Mouse (Mus musculus) myocyte (in vitro differentiated cells): Measurements from ENCODE around the gene Tmem19. TPM values are rescaled to one million over a fixed set of nuclear protein-coding genes. Genes with fewer than 3 reads are reported as not detected.

ENCODE experiments used
- H3K27me3 ChIP-seq: one replicate; pipeline ENCODE4 v1.6.1; 2011; ENCODE audit not compliant: control insufficient read depth, insufficient read depth, insufficient read length
- H3K36me3 ChIP-seq: one replicate; pipeline ENCODE4 v1.6.1; 2011; ENCODE audit not compliant: control insufficient read depth, insufficient read depth
- H3K4me2 ChIP-seq: one replicate; pipeline ENCODE4 v1.6.1; 2011; ENCODE audit warnings: low read depth, control low read depth
- H3K4me3 ChIP-seq: one replicate; pipeline ENCODE4 v1.5.1; 2011; ENCODE audit warnings: mild to moderate bottlenecking, control low read depth, moderate library complexity
- H3K79me2 ChIP-seq: one replicate; pipeline ENCODE4 v1.6.1; 2011; ENCODE audit not compliant: control insufficient read depth, insufficient read depth
- H3ac ChIP-seq: one replicate; pipeline ENCODE4 v1.6.1; 2011; ENCODE audit not compliant: control insufficient read depth, insufficient read length
- CEBPB ChIP-seq: IDR thresholded peaks from 2 replicates; pipeline ENCODE4 v1.6.1; 2011; ENCODE audit warnings: mild to moderate bottlenecking, moderate library complexity; ENCODE audit not compliant: poor library complexity, insufficient read depth, severe bottlenecking
- E2F4 ChIP-seq: IDR thresholded peaks from one replicate; pipeline ENCODE4 v1.6.1; 2011; ENCODE audit warnings: mild to moderate bottlenecking, control low read depth, moderate library complexity; ENCODE audit not compliant: insufficient read depth
- MAX ChIP-seq: IDR thresholded peaks from one replicate; pipeline ENCODE4 v1.6.1; 2011; ENCODE audit warnings: low read depth, mild to moderate bottlenecking, control low read depth
- MYOD1 ChIP-seq, 3 experiments: IDR thresholded peaks; one replicate each; pipeline ENCODE4 v1.6.1; 2011; ENCODE audit warnings: control low read depth in 2 of 3, low read depth in 2 of 3, mild to moderate bottlenecking in 2 of 3, moderate library complexity in 1 of 3; ENCODE audit not compliant: insufficient read length in 2 of 3, control insufficient read depth in 1 of 3
- MYOG ChIP-seq, 3 experiments: IDR thresholded peaks; one replicate each; pipeline ENCODE4 v1.6.1; 2011; ENCODE audit warnings: control low read depth in 2 of 3, low read depth in 2 of 3, mild to moderate bottlenecking in 2 of 3; ENCODE audit not compliant: insufficient read length in 2 of 3, control insufficient read depth in 1 of 3, insufficient read depth in 1 of 3
- POLR2A ChIP-seq: IDR thresholded peaks from one replicate; pipeline ENCODE4 v1.6.1; 2011; ENCODE audit warnings: low read depth, mild to moderate bottlenecking, control low read depth, moderate library complexity; ENCODE audit not compliant: insufficient read length
- POLR2AphosphoS2 ChIP-seq: IDR thresholded peaks from one replicate; pipeline ENCODE4 v1.6.1; 2011; ENCODE audit warnings: low read depth, control low read depth; ENCODE audit not compliant: insufficient read length
- REST ChIP-seq: IDR thresholded peaks from one replicate; pipeline ENCODE4 v1.6.1; 2011; ENCODE audit warnings: mild to moderate bottlenecking, control low read depth, moderate library complexity; ENCODE audit not compliant: insufficient read depth, insufficient read length
- SRF ChIP-seq: IDR thresholded peaks from one replicate; pipeline ENCODE4 v1.6.1; 2011; ENCODE audit warnings: low read depth; ENCODE audit not compliant: control insufficient read depth, insufficient read length
- TCF12 ChIP-seq: IDR thresholded peaks from one replicate; pipeline ENCODE4 v1.6.1; 2011; ENCODE audit warnings: mild to moderate bottlenecking, control low read depth; ENCODE audit not compliant: poor library complexity, insufficient read depth, severe bottlenecking
- TCF3 ChIP-seq: IDR thresholded peaks from one replicate; pipeline ENCODE4 v1.6.1; 2011; ENCODE audit warnings: low read depth, control low read depth; ENCODE audit not compliant: insufficient read length
- USF1 ChIP-seq: IDR thresholded peaks from one replicate; pipeline ENCODE4 v1.6.1; 2011; ENCODE audit warnings: low read depth, mild to moderate bottlenecking, control low read depth, moderate library complexity
- polyA plus RNA-seq: library from polyadenylated mRNA; unstranded; fragments of >200 nt; fragmentation: generic; extraction: Trizol; gene quantifications from one replicate; pipeline ENCODE4 v1.2.1, GENCODE M21; 2012; ENCODE audit warnings: missing spikeins

Tmem19 gene
- polyA plus RNA-seq, 1 experiment, result 18.0 TPM

DNA sequence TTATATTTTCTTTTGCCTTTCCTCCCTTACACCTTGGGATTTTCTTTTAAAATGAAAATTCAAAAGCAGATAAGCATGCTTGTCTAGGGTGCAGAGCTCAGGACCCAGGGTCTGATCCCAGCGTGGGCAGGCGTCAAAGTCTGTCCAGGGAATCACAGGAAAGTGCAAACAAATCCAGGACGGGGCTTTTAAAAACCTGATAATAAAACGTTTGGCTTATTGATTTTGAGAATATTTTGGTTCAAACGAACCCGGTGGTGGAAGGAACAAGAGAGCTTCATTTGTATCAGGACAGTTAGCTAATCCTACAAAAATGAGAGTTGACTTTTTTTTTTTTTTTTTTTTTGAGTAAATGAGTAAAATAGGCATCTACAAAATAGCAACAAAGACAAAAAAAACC is 14.2 kb downstream of the Tmem19 start:
- Histone ChIP-seq H3ac (no peak overlapping the region), H3K4me2 (no peak overlapping the region), H3K27me3 (no peaks in the 10 kb centered on the region), H3K79me2 (no peaks in the 10 kb centered on the region), H3K4me3 (no peak overlapping the region), H3K36me3 (peaks cover 4% of the 10 kb centered on the region)
- TF ChIP-seq MYOD1 (IDR thresholded peaks at IDR 0.05; ENCODE audit: control insufficient read depth in 1 of 3, insufficient read length in 2 of 3, low read depth in 2 of 3) (no peak), SRF (no peak), CEBPB (no peak), USF1 (no peak), POLR2A (no peak), MYOG (IDR thresholded peaks at IDR 0.05; ENCODE audit: control insufficient read depth in 1 of 3, insufficient read depth in 1 of 3, insufficient read length in 2 of 3, low read depth in 2 of 3) (no peak)

DNA sequence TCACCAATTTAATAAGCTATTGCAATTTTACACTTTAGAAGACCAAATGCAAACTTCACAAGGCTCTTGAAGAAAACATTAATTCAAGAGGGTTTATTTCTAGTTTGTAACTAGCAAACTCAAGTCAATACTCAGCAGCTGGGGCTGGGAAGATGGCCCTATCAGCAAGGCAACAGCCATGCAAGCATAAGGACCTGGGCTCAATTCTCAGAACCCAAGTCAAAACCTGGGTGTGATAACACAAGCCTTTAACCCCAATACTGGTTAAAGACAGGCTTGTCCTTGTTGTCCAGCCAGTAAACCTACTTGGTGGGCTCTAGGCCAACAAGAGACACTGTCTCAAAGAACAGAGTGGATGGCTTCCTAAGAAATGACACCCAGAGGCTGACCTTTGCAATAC is 15.9 kb downstream of the Tmem19 start:
- Histone ChIP-seq H3K36me3 (peaks cover 4% of the 10 kb centered on the region), H3K4me3 (no peak overlapping the region), H3K79me2 (no peaks in the 10 kb centered on the region), H3K27me3 (no peaks in the 10 kb centered on the region), H3K4me2 (no peak overlapping the region), H3ac (no peak overlapping the region)
- TF ChIP-seq E2F4, result no peak
- no peak for TF ChIP-seq CEBPB
- no peak for TF ChIP-seq TCF3
- no peak for TF ChIP-seq TCF12
- TF ChIP-seq SRF, result no peak
- no peak for TF ChIP-seq MYOG (IDR thresholded peaks at IDR 0.05; ENCODE audit: control insufficient read depth in 1 of 3, insufficient read depth in 1 of 3, insufficient read length in 2 of 3, low read depth in 2 of 3)

DNA sequence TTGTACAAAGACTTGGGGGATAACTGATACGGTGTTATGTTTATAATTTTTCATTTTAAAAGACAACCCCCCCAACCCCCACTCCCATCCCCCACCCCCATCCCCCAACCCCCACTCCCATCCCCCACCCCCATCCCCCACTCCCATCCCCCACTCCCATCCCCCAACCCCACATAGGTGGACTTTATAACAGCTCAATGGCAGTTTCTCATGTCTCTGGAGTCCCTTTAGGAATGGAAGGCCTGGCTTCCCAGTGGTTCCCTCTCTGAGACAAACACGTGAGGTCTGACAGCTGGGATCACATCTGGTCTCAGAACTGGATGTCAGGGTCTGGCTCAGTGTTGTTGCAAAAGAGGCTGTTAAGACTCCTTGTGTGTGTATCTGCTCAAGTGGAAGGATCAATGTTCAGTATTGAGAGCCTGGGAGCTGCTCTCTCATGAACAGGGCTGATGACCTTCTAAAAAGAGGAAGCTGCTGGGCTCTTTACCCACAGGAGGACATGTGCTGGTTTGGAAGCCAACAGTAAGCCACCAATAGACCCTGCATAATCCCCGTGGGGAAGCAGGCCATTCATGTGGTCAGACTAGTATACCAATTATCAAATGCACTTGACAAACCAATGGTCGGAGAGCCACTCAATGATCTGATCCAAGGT is 19.4 kb downstream of the Tmem19 start:
- H3K36me3 ChIP-seq, result peaks cover 8% of the 10 kb centered on the region
- no peak overlapping the region for H3K4me3 ChIP-seq
- H3K27me3 ChIP-seq, result no peaks in the 10 kb centered on the region
- no peaks in the 10 kb centered on the region for H3K79me2 ChIP-seq
- TF ChIP-seq MYOG (IDR thresholded peaks at IDR 0.05; ENCODE audit: control insufficient read depth in 1 of 3, insufficient read depth in 1 of 3, insufficient read length in 2 of 3, low read depth in 2 of 3) (no peak), POLR2AphosphoS2 (no peak), SRF (no peak), TCF3 (no peak), POLR2A (no peak), MYOD1 (IDR thresholded peaks at IDR 0.05; ENCODE audit: control insufficient read depth in 1 of 3, insufficient read length in 2 of 3, low read depth in 2 of 3) (no peak), MAX (no peak)
- H3ac ChIP-seq, result no peak overlapping the region
- H3K4me2 ChIP-seq, result no peak overlapping the region

DNA sequence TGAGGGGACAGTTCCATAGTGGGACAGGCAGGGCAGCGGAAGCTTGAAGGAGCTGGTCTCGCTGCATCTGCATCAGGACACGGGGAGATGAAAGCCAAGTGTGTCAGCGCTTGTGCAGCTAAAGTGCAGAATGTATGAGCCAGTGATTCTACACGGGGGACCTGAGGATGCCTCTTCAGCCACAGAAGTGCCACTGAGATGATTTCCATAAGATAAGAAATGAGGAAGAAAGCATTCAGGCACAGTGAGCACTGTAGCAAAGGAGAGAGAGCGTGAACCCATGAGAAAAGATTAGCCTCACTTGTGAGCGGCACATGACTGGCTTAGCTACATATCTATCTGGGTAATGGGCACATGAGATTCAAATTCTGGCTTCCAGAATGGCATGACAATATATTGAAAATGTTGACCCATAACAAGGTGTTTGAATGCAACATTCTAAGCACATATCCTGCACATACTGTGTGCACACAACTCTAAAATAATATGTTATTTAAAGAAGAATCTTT is 22.4 kb downstream of the Tmem19 start:
- no peaks in the 10 kb centered on the region for H3K27me3 ChIP-seq
- no peaks in the 10 kb centered on the region for H3K79me2 ChIP-seq
- no peak overlapping the region for H3K4me2 ChIP-seq
- H3K36me3 ChIP-seq, result peaks cover 5% of the 10 kb centered on the region
- no peak overlapping the region for H3K4me3 ChIP-seq
- no peak overlapping the region for H3ac ChIP-seq
- no peak for TF ChIP-seq TCF3
- no peak for TF ChIP-seq TCF12

DNA sequence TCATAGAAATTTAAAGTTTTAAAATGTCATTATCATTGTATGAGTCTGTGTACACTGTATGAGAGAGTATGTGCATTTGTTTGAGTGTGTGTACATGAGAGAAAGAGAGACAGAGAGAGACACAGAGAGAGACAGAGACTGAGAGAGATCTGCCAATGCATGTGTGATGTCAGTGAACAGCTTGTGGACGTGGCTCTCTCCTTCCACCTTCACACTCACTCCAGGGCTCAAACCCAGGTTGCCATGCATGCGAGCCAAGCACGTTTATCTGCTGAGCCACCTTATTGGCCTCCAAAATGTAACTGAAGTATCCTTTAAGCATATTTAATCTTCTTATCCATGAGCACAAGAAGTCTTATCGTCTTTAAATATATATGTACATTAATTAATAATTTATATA is 25.4 kb downstream of the Tmem19 start:
- no peak for TF ChIP-seq CEBPB
- TF ChIP-seq SRF, result no peak
- no peak for TF ChIP-seq E2F4
- TF ChIP-seq POLR2AphosphoS2, result no peak
- no peak for TF ChIP-seq TCF3
- TF ChIP-seq USF1, result no peak
- TF ChIP-seq MAX, result no peak
- TF ChIP-seq POLR2A, result no peak
- no peak for TF ChIP-seq REST
- no peak for TF ChIP-seq MYOD1 (IDR thresholded peaks at IDR 0.05; ENCODE audit: control insufficient read depth in 1 of 3, insufficient read length in 2 of 3, low read depth in 2 of 3)
- TF ChIP-seq MYOG (IDR thresholded peaks at IDR 0.05; ENCODE audit: control insufficient read depth in 1 of 3, insufficient read depth in 1 of 3, insufficient read length in 2 of 3, low read depth in 2 of 3), result no peak
- no peak for TF ChIP-seq TCF12

More for the DNA sequence above, 25.4 kb downstream of the Tmem19 start:
- no peak overlapping the region for H3K4me2 ChIP-seq
- H3K27me3 ChIP-seq, result no peaks in the 10 kb centered on the region
- H3K36me3 ChIP-seq, result peaks cover 5% of the 10 kb centered on the region
- no peak overlapping the region for H3K4me3 ChIP-seq
- no peak overlapping the region for H3ac ChIP-seq
- no peaks in the 10 kb centered on the region for H3K79me2 ChIP-seq
